Mouse (Mus musculus): ENCODE data around the gene Gstp3.
"Not testable (repeated sequence)": the region's sequence is repeated elsewhere in the genome, so short reads cannot be mapped to it uniquely, and the experiment has no call there.

- not testable (repeated sequence) for TF ChIP-seq CTCF (IDR thresholded peaks at IDR 0.05; ENCODE audit: borderline replicate concordance, control insufficient read depth, extremely low read depth, insufficient read depth, low read length, poor library complexity); POLR2A (IDR thresholded peaks at IDR 0.05; ENCODE audit: control insufficient read depth, extremely low read depth, insufficient read depth, low read length, poor library complexity)
Observed at GRCm38 (mm10) chr19:4037154-4037787, 22.1 kb downstream of the Gstp3 start.

Measured in thymus, adult 2 months (tissue).